ENCODE assay signal across 20 mouse cellular contexts in the genomic region with DNA sequence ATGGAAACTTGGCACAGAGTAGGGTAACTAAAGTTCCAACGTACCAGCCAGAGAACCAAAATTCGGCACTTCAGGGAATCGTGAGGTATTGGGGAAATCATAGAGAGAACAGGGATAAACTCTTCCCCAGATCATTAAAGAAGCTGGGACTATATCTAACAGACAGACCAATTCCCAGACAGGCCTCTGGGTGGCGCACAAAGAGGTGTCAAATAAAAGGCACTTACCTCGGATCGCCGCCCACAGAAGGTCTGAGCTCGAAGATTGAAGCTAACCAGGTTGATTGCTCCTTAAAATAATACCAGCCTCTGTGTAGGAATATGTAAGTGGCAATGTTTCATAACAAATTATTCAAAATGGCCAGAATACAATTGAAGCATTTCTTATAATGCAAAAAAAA.
DNase-seq lines count a peak whose midpoint lies in the region; ATAC-seq and TF ChIP-seq lines count a peak whose summit lies in the region.
"Had no signal": no experiment of that assay in that cellular context is flagged by ENCODE, and none has a peak within 500 bp of the region (broad histone marks: within the 10 kb centered on the region; RNA-seq: fewer than 3 reads in every experiment).

No protein-coding gene starts in this region.

- no peak overlapping the region for H3K4me3 ChIP-seq in cerebellum, adult 2 months (replicated peaks; ENCODE audit: insufficient read depth, low read depth, low read length)
- no peak overlapping the region for H3K4me3 ChIP-seq in gastrocnemius, adult 2 months
- H3K4me3 ChIP-seq in liver, embryonic 12.5 days = no peak overlapping the region
- H3K4me3 ChIP-seq: erythroblast, embryonic 14.5 days; heart, embryonic 12.5 days; hindbrain, embryonic 15.5 days; liver, embryonic 13.5 days; lung, embryonic 15.5 days had no signal

- H3K4me2 ChIP-seq in liver, embryonic 12.5 days = no peak overlapping the region
- H3K4me2 ChIP-seq: heart, embryonic 12.5 days; hindbrain, embryonic 15.5 days; liver, embryonic 13.5 days; lung, embryonic 15.5 days had no signal

- H3K4me1 ChIP-seq in cerebellum, adult 2 months (ENCODE audit: control insufficient read depth, insufficient read depth, low read length) = no peaks in the 10 kb centered on the region
- no peaks in the 10 kb centered on the region for H3K4me1 ChIP-seq in liver, embryonic 12.5 days
- H3K4me1 ChIP-seq: heart, embryonic 12.5 days; hindbrain, embryonic 15.5 days; liver, embryonic 13.5 days; lung, embryonic 15.5 days had no signal

- TF ChIP-seq POLR2A in cerebellum, adult 2 months (IDR thresholded peaks at IDR 0.05; ENCODE audit: borderline replicate concordance, insufficient read depth, low read length) = no peak

- H3K36me3 ChIP-seq in liver, embryonic 12.5 days = no peaks in the 10 kb centered on the region
- H3K36me3 ChIP-seq: G1E; heart, embryonic 12.5 days; hindbrain, embryonic 15.5 days; liver, embryonic 13.5 days; lung, embryonic 15.5 days had no signal

- no peak for ATAC-seq in liver, embryonic 12.5 days
- ATAC-seq: forebrain, embryonic 14.5 days; intestine, embryonic 16.5 days; midbrain, embryonic 16.5 days had no signal

- DNase-seq in cerebellum, adult 8-10 months = peak; percentile 2
- no peak for DNase-seq in cerebellum, adult 2 months
- DNase-seq in lung, postnatal 36 days = peak; percentile 2
- DNase-seq in lung, postnatal 4 days = no peak
- DNase-seq in ES-CJ7 (ENCODE audit: low read depth, low spot score) = peak; percentile 71
- DNase-seq in forelimb bud, embryonic 11.5 days (ENCODE audit: low read depth, low spot score) = peak; percentile 2
- DNase-seq in gastrocnemius, adult 2 months = no peak
- DNase-seq: B cell, adult 2 months; cerebellum, adult 9-11 months; layer of hippocampus, postnatal 36 days; liver, embryonic 13.5 days had no signal

- no peaks in the 10 kb centered on the region for H3K9me3 ChIP-seq in liver, embryonic 12.5 days (replicated peaks)
- H3K9me3 ChIP-seq: hindbrain, embryonic 15.5 days; liver, embryonic 13.5 days; lung, embryonic 15.5 days had no signal

- H3K9ac ChIP-seq in liver, embryonic 12.5 days = no peak overlapping the region
- H3K9ac ChIP-seq: heart, embryonic 12.5 days; hindbrain, embryonic 15.5 days; liver, embryonic 13.5 days; lung, embryonic 15.5 days had no signal

- H3K27me3 ChIP-seq in cerebellum, adult 2 months (ENCODE audit: control insufficient read depth, insufficient read depth, low read length) = no peaks in the 10 kb centered on the region
- no peaks in the 10 kb centered on the region for H3K27me3 ChIP-seq in liver, embryonic 12.5 days (replicated peaks)
- H3K27me3 ChIP-seq: heart, embryonic 12.5 days; hindbrain, embryonic 15.5 days; liver, embryonic 13.5 days; lung, embryonic 15.5 days had no signal

- no peak for TF ChIP-seq CTCF in cerebellum, adult 2 months (IDR thresholded peaks at IDR 0.05; ENCODE audit: borderline replicate concordance, insufficient read depth, low read depth, low read length)
- TF ChIP-seq CTCF in gastrocnemius, adult 2 months (IDR thresholded peaks at IDR 0.05) = no peak

- intact Hi-C loops in gastrocnemius, adult 2 months (cut with DNase I) = no loop called here

- H3K27ac ChIP-seq in cerebellum, adult 2 months (ENCODE audit: insufficient read depth, low read length) = no peak overlapping the region
- H3K27ac ChIP-seq in gastrocnemius, adult 2 months = no peak overlapping the region
- H3K27ac ChIP-seq in liver, embryonic 12.5 days = no peak overlapping the region
- H3K27ac ChIP-seq: hindbrain, embryonic 15.5 days; liver, embryonic 13.5 days; lung, embryonic 15.5 days had no signal

- 85% methylated on average over 8 of the region's 8 CpGs for WGBS in cerebellum, adult 2 months
- 73% methylated on average over 8 of the region's 8 CpGs for WGBS in liver, embryonic 12.5 days (ENCODE audit: insufficient replicate concordance)

Comparison
In these comparisons a context has a peak if more than half of its experiments do, and no peak if none do; other contexts are left out.
1. DNase-seq: peak in cerebellum, adult 8-10 months (single experiment), lung, postnatal 36 days (single experiment), ES-CJ7 (single experiment) and forelimb bud, embryonic 11.5 days (single experiment); none in cerebellum, adult 2 months (0 of 2), lung, postnatal 4 days (0 of 2) and gastrocnemius, adult 2 months (single experiment).